Mouse (Mus musculus) hindbrain, embryonic 11.5 days (tissue): ENCODE measurements at regions not wholly inside any gene's neighbourhood (a gene's known extent, or its start where the extent isn't known, plus 50 kb on each side); places are given as distances from the start of the nearest gene placed in this dataset.
"Not testable (repeated sequence)": the region's sequence is repeated elsewhere in the genome, so short reads cannot be mapped to it uniquely, and the experiment has no call there.

Experiments used
- ATAC-seq: fragments of 200-750 bp; cut with Nextera tagmentation; 2 replicates; pipeline ENCODE4 v1.8.0; 2017; ENCODE audit warnings: mild to moderate bottlenecking, moderate TSS enrichment, moderate library complexity; ENCODE audit not compliant: low FRiP score
- DNase-seq: peaks from one replicate; pipeline ENCODE4 v3.0.0-alpha.2; 2015; ENCODE audit warnings: low spot score
- H3K27ac ChIP-seq: fragments of 300-500 bp; sonication (generic); 2 replicates; pipeline ENCODE4 v1.5.1; 2014; ENCODE audit warnings: mild to moderate bottlenecking, low read depth, low read length
- H3K27me3 ChIP-seq: fragments of 300-500 bp; sonication (generic); 2 replicates; pipeline ENCODE4 v1.6.1; 2014; ENCODE audit warnings: mild to moderate bottlenecking, low read length, moderate library complexity, mixed read lengths; ENCODE audit not compliant: control insufficient read depth, insufficient read depth
- H3K36me3 ChIP-seq: fragments of 300-500 bp; sonication (generic); 2 replicates; pipeline ENCODE4 v1.6.1; 2014; ENCODE audit warnings: mild to moderate bottlenecking, low read length, moderate library complexity, mixed read lengths; ENCODE audit not compliant: control insufficient read depth, insufficient read depth
- H3K4me1 ChIP-seq: fragments of 300-500 bp; sonication (generic); replicated peaks from 2 replicates; pipeline ENCODE4 v1.6.1; 2014; ENCODE audit warnings: low read length, mixed read lengths; ENCODE audit not compliant: control insufficient read depth, insufficient read depth
- H3K4me2 ChIP-seq: fragments of 300-500 bp; sonication (generic); replicated peaks from 2 replicates; pipeline ENCODE4 v1.6.1; 2014; ENCODE audit warnings: mild to moderate bottlenecking, low read depth, low read length
- H3K4me3 ChIP-seq: fragments of 300-500 bp; sonication (generic); 2 replicates; pipeline ENCODE4 v1.5.1; 2014; ENCODE audit warnings: low read depth, low read length
- H3K9ac ChIP-seq: fragments of 300-500 bp; sonication (generic); 2 replicates; pipeline ENCODE4 v1.6.1; 2014; ENCODE audit warnings: low read depth, low read length
- H3K9me3 ChIP-seq: fragments of 300-500 bp; sonication (generic); 2 replicates; pipeline ENCODE4 v1.6.1; 2016; ENCODE audit warnings: low read length; ENCODE audit not compliant: control insufficient read depth
- WGBS: fragments of 180-500 bp; shearing (Covaris S2); extraction: QIAGEN DNeasy Blood & Tissue Kit; methylation state at CpG from one replicate; pipeline ENCODE4 v1.1.7; 2014; 5-methylcytosine and 5-hydroxymethylcytosine counted together

DNA sequence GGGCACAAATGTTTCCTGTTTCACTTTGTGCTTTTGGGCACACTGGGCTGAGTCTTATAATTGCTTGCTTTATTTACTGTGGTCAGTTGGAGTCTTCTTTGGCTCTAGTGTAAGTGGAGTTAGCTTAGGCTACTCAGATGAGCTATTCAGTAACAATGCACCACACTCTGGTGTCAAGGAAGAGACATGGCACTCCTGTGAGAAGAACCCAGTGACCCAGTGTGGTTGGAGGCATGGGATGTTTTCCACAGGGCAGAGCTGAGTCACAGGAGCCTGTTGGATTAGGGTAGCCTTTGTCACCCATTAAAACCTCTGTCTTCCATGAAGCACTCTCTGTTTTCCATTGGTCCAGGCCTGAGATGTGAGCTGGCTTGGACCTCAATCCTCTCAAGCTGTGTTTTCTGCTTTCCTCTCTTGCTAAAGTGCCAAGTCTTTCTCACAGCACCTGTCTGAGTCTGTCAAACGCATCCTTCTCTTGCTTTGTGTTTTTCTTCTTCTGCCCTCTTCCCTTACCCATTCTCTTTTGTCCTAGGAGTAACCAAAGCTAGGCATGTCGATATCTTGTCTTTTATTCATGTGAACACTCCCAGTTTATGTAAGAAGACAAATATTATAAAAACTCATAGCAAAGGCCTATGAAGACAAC, 83.2 kb downstream of the Cxcr4 start:
- no peaks in the 10 kb centered on the region for H3K27me3 ChIP-seq
- WGBS: 86% methylated on average over 2 of the region's 2 CpGs

DNA sequence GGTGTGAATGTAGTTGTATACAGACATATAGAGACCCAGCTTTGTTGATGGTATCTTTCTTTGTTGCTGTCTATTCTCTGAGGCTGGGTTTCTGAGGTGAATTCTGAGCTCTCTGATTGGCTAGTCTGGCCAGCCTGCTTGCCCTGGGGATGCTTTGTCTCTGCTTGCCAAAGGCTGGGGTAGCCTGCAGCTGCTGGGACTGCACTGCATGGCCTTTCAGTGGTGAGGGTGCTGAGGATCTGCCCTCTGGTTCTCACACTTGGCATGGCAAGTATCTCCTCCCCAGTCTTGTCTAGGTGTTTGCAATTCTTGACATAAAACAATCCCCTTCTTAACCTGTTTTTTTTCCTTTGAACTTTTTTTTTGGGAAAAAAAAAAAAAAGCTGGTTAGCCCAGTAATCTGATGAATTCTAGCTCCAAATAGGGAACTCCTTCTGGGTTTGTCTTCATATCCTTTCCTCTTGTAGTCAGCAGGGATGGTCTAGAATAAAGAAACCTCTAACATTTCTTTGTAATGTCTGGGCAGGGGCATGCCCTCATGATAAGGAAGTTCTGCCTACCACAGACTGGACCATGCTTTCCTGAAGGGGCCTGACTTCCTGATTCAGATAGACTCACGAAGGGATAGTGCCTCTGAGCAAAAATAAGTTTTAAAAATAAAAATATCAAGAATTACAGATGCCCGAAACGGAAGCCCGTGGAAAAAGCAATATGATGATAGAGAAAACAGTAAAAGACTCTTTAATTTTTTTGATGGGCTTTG, 85.4 kb downstream of the Cxcr4 start:
- Histone ChIP-seq H3K9me3 (no peaks in the 10 kb centered on the region), H3K9ac (no peak overlapping the region), H3K4me1 (no peaks in the 10 kb centered on the region), H3K36me3 (no peaks in the 10 kb centered on the region), H3K27ac (no peak overlapping the region), H3K4me2 (no peak overlapping the region), H3K27me3 (no peaks in the 10 kb centered on the region), H3K4me3 (no peak overlapping the region)
- DNase-seq (no peak), ATAC-seq (no peak)
- WGBS: 88% methylated on average over 4 of the region's 4 CpGs

More for the DNA sequence above, 83.2 kb downstream of the Cxcr4 start:
- DNase-seq: no peak
- H3K36me3 ChIP-seq: no peaks in the 10 kb centered on the region
- H3K4me1 ChIP-seq: no peaks in the 10 kb centered on the region
- no peak for ATAC-seq
- H3K4me2 ChIP-seq: no peak overlapping the region
- no peaks in the 10 kb centered on the region for H3K9me3 ChIP-seq
- no peak overlapping the region for H3K4me3 ChIP-seq
- no peak overlapping the region for H3K27ac ChIP-seq
- H3K9ac ChIP-seq: no peak overlapping the region

- WGBS: 61% methylated on average over 4 of the region's 4 CpGs
- DNase-seq: no peak
Measured at GRCm38 (mm10) chr1:128504371-128504770, 87.2 kb upstream of the Dars start.

GRCm38 (mm10) chr1:128498042-128498772, 81.0 kb upstream of the Dars start:
- 75% methylated on average over 9 of the region's 9 CpGs for WGBS
- DNase-seq: no peak
- Histone ChIP-seq H3K9me3 (no peaks in the 10 kb centered on the region), H3K4me2 (no peak overlapping the region), H3K27me3 (no peaks in the 10 kb centered on the region), H3K27ac (no peak overlapping the region), H3K9ac (no peak overlapping the region), H3K36me3 (no peaks in the 10 kb centered on the region), H3K4me1 (no peaks in the 10 kb centered on the region), H3K4me3 (no peak overlapping the region)
- ATAC-seq: no peak

More at GRCm38 (mm10) chr1:128504371-128504770, 87.2 kb upstream of the Dars start:
- Histone ChIP-seq H3K36me3 (no peaks in the 10 kb centered on the region), H3K4me2 (no peak overlapping the region), H3K27me3 (no peaks in the 10 kb centered on the region), H3K9me3 (no peaks in the 10 kb centered on the region), H3K27ac (no peak overlapping the region), H3K4me3 (no peak overlapping the region), H3K9ac (no peak overlapping the region), H3K4me1 (no peaks in the 10 kb centered on the region)
- no peak for ATAC-seq

GRCm38 (mm10) chr1:128492251-128492650, 75.1 kb upstream of the Dars start:
- H3K36me3 ChIP-seq: no peaks in the 10 kb centered on the region
- H3K9ac ChIP-seq: no peak overlapping the region
- no peaks in the 10 kb centered on the region for H3K27me3 ChIP-seq
- H3K27ac ChIP-seq: no peak overlapping the region
- DNase-seq: no peak
- H3K9me3 ChIP-seq: no peaks in the 10 kb centered on the region
- WGBS: 96% methylated on average over 2 of the region's 2 CpGs
- H3K4me3 ChIP-seq: no peak overlapping the region
- H3K4me1 ChIP-seq: no peaks in the 10 kb centered on the region
- ATAC-seq: no peak
- no peak overlapping the region for H3K4me2 ChIP-seq

DNA sequence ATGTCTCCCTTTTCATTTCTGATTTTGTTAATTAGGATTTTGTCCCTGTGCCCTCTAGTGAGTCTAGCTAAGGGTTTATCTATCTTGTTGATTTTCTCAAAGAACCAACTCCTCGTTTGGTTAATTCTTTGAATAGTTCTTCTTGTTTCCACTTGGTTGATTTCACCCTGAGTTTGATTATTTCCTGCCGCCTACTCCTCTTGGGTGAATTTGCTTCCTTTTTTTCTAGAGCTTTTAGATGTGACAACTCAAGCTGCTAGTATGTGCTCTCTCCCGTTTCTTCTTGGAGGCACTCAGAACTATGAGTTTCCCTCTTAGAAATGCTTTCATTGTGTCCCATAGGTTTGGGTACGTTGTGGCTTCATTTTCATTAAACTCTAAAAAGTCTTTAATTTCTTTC, 70.0 kb upstream of the Dars start:
- H3K27me3 ChIP-seq, H3K27ac ChIP-seq, H3K4me2 ChIP-seq, H3K4me3 ChIP-seq, H3K9ac ChIP-seq, H3K36me3 ChIP-seq, H3K9me3 ChIP-seq, DNase-seq, H3K4me1 ChIP-seq, ATAC-seq: not testable (repeated sequence)
- WGBS: 77% methylated on average over 2 of the region's 4 CpGs

DNA sequence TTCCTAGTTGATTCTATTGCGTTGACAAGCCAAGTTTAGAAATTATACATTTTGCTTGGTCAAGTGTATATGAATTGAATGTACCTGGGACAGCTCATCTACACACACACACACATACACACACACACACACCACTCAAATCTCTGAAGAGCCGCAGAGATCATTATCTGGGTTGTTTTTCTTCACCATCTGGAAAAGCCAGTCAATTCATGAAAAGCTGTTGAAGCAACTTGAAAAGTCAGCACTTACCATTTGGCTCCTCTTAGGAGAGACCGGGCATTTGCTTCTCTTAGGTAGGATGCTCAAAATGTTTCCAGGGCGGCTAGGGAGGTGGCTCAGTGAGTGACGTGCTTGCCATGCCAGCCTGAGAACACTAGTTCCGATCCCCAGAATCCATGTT, 61.2 kb upstream of the Dars start:
- Histone ChIP-seq H3K36me3 (no peaks in the 10 kb centered on the region), H3K9ac (no peak overlapping the region), H3K4me3 (no peak overlapping the region), H3K4me2 (no peak overlapping the region), H3K4me1 (peaks cover 2% of the 10 kb centered on the region; the same call in 1 of the 2 replicates), H3K27me3 (no peaks in the 10 kb centered on the region), H3K27ac (no peak overlapping the region), H3K9me3 (no peaks in the 10 kb centered on the region)
- DNase-seq: no peak
- ATAC-seq: no peak
- 86% methylated on average over 6 of the region's 6 CpGs for WGBS

- no peak for DNase-seq
- WGBS: 90% methylated on average over 2 of the region's 2 CpGs
- no peak overlapping the region for H3K4me2 ChIP-seq
- no peak overlapping the region for H3K4me3 ChIP-seq
- H3K4me1 ChIP-seq: peaks cover 6% of the 10 kb centered on the region; the same call in 1 of the 2 replicates
- H3K9ac ChIP-seq: no peak overlapping the region
- H3K27me3 ChIP-seq: no peaks in the 10 kb centered on the region
- H3K9me3 ChIP-seq: no peaks in the 10 kb centered on the region
- no peaks in the 10 kb centered on the region for H3K36me3 ChIP-seq
- ATAC-seq: no peak
- H3K27ac ChIP-seq: no peak overlapping the region
Measured at GRCm38 (mm10) chr1:128477653-128478052, 60.5 kb upstream of the Dars start.
